ENCODE assay signal across 11 mouse cellular contexts in the genomic region with DNA sequence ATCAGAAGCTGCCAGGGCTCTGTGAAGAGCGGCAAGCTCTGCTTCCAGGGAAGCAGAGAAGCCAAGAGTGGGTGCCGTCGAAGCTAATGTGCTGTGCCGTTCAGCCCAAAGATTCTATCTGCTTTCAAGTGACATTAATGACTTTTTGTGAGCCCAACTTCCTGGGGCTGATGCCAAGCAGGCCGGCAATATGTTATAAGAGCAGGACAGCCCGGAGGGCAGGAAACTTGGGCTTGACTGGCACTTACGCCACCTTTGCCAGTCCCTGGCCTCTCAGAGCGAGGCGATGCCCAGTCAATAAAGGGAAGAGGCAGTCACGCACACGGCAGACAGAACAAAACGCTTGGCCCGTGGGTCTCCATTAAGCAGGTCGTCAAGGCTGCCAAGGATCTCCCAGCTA. TPM values are rescaled to one million over a fixed set of nuclear protein-coding genes. Genes with fewer than 3 reads are reported as not detected.
A peak's percentile ranks its signal among the peaks of the same experiment; 100 is the strongest.
DNase-seq lines count a peak whose midpoint lies in the region; ATAC-seq lines count a peak whose summit lies in the region.
"Had no signal": no experiment of that assay in that cellular context is flagged by ENCODE, and none has a peak within 500 bp of the region (broad histone marks: within the 10 kb centered on the region; RNA-seq: fewer than 3 reads in every experiment).

No protein-coding gene starts in this region.

- no peaks in the 10 kb centered on the region for H3K9me3 ChIP-seq in intestine, embryonic 14.5 days (ENCODE audit: control insufficient read depth, low read length)
- no peaks in the 10 kb centered on the region for H3K9me3 ChIP-seq in intestine, embryonic 15.5 days
- H3K9me3 ChIP-seq in embryonic facial prominence, embryonic 15.5 days (replicated peaks) = no peaks in the 10 kb centered on the region
- H3K9me3 ChIP-seq in limb, embryonic 10.5 days (replicated peaks) = no peaks in the 10 kb centered on the region
- H3K9me3 ChIP-seq in neural tube, embryonic 14.5 days (ENCODE audit: control insufficient read depth, low read length) = no peaks in the 10 kb centered on the region
- H3K9me3 ChIP-seq in midbrain, embryonic 13.5 days = no peaks in the 10 kb centered on the region
- H3K9me3 ChIP-seq: liver, embryonic 15.5 days had no signal

- no peak for ATAC-seq in intestine, embryonic 14.5 days (replicated peaks; ENCODE audit: low FRiP score, low TSS enrichment, low read depth)
- ATAC-seq in intestine, embryonic 15.5 days = no peak
- ATAC-seq in embryonic facial prominence, embryonic 15.5 days (ENCODE audit: insufficient number of reproducible peaks, low FRiP score, low TSS enrichment, low read depth) = no peak
- no peak for ATAC-seq in neural tube, embryonic 14.5 days (ENCODE audit: low read depth)
- no peak for ATAC-seq in midbrain, embryonic 13.5 days

- peak overlapping the region; percentile 44; the same call in 1 of the 2 replicates for H3K27ac ChIP-seq in intestine, embryonic 14.5 days (ENCODE audit: low read depth)
- no peak overlapping the region for H3K27ac ChIP-seq in intestine, embryonic 15.5 days
- peak overlapping the region; percentile 45; the same call in 1 of the 2 replicates for H3K27ac ChIP-seq in embryonic facial prominence, embryonic 15.5 days (replicated peaks)
- H3K27ac ChIP-seq in limb, embryonic 10.5 days = peak overlapping the region; percentile 77
- H3K27ac ChIP-seq in neural tube, embryonic 14.5 days (ENCODE audit: low read depth, low read length) = peak overlapping the region; percentile 39; the same call in 1 of the 2 replicates
- no peak overlapping the region for H3K27ac ChIP-seq in midbrain, embryonic 13.5 days
- H3K27ac ChIP-seq: gastrocnemius, adult 2 months; liver, embryonic 15.5 days had no signal

- H3K4me1 ChIP-seq in intestine, embryonic 14.5 days (replicated peaks; ENCODE audit: control insufficient read depth, insufficient read depth, low read length) = peaks cover 50% of the 10 kb centered on the region
- H3K4me1 ChIP-seq in intestine, embryonic 15.5 days (replicated peaks) = peaks cover 41% of the 10 kb centered on the region
- H3K4me1 ChIP-seq in embryonic facial prominence, embryonic 15.5 days = peaks cover 71% of the 10 kb centered on the region
- peaks cover 72% of the 10 kb centered on the region for H3K4me1 ChIP-seq in limb, embryonic 10.5 days
- H3K4me1 ChIP-seq in neural tube, embryonic 14.5 days (ENCODE audit: control insufficient read depth, insufficient read depth, low read length) = peaks cover 11% of the 10 kb centered on the region; the same call in 1 of the 2 replicates
- H3K4me1 ChIP-seq in midbrain, embryonic 13.5 days (replicated peaks) = peaks cover 54% of the 10 kb centered on the region

- H3K9ac ChIP-seq in intestine, embryonic 14.5 days (ENCODE audit: low read length) = no peak overlapping the region
- H3K9ac ChIP-seq in intestine, embryonic 15.5 days = no peak overlapping the region
- no peak overlapping the region for H3K9ac ChIP-seq in embryonic facial prominence, embryonic 15.5 days
- H3K9ac ChIP-seq in neural tube, embryonic 14.5 days (replicated peaks; ENCODE audit: low read depth, low read length) = no peak overlapping the region
- H3K9ac ChIP-seq in midbrain, embryonic 13.5 days (replicated peaks) = no peak overlapping the region
- H3K9ac ChIP-seq: liver, embryonic 15.5 days had no signal

- H3K36me3 ChIP-seq in intestine, embryonic 14.5 days (ENCODE audit: control insufficient read depth, insufficient read depth, low read length) = no peaks in the 10 kb centered on the region
- H3K36me3 ChIP-seq in intestine, embryonic 15.5 days = no peaks in the 10 kb centered on the region
- no peaks in the 10 kb centered on the region for H3K36me3 ChIP-seq in embryonic facial prominence, embryonic 15.5 days
- H3K36me3 ChIP-seq in limb, embryonic 10.5 days = no peaks in the 10 kb centered on the region
- no peaks in the 10 kb centered on the region for H3K36me3 ChIP-seq in neural tube, embryonic 14.5 days (ENCODE audit: control insufficient read depth, insufficient read depth, low read length)
- H3K36me3 ChIP-seq in midbrain, embryonic 13.5 days = no peaks in the 10 kb centered on the region
- H3K36me3 ChIP-seq: liver, embryonic 15.5 days had no signal

- 48% methylated on average over 14 of the region's 14 CpGs for WGBS in intestine, embryonic 14.5 days
- WGBS in intestine, embryonic 15.5 days = 45% methylated on average over 14 of the region's 14 CpGs
- 57% methylated on average over 14 of the region's 14 CpGs for WGBS in embryonic facial prominence, embryonic 15.5 days
- WGBS in limb, embryonic 10.5 days = 41% methylated on average over 14 of the region's 14 CpGs
- WGBS in neural tube, embryonic 14.5 days = 48% methylated on average over 14 of the region's 14 CpGs
- WGBS in midbrain, embryonic 13.5 days = 55% methylated on average over 14 of the region's 14 CpGs

- no peak for DNase-seq in intestine, embryonic 14.5 days (ENCODE audit: low spot score)
- no peak for DNase-seq in limb, embryonic 10.5 days (ENCODE audit: low spot score)
- no peak for DNase-seq in c-Kit-positive CD71-positive TER-119-positive erythroid progenitor cells, embryonic 14.5 days (ENCODE audit: low spot score)
- DNase-seq in cerebellum, adult 8-10 months = no peak
- DNase-seq: gastrocnemius, adult 2 months; right cerebral cortex, postnatal 4 days had no signal

- no peak overlapping the region for H3K4me3 ChIP-seq in intestine, embryonic 14.5 days (ENCODE audit: low read depth, low read length)
- no peak overlapping the region for H3K4me3 ChIP-seq in intestine, embryonic 15.5 days (replicated peaks)
- no peak overlapping the region for H3K4me3 ChIP-seq in embryonic facial prominence, embryonic 15.5 days (replicated peaks)
- H3K4me3 ChIP-seq in limb, embryonic 10.5 days = peak overlapping the region; percentile 8; the same call in 1 of the 2 replicates
- no peak overlapping the region for H3K4me3 ChIP-seq in neural tube, embryonic 14.5 days (ENCODE audit: low read depth, low read length)
- no peak overlapping the region for H3K4me3 ChIP-seq in midbrain, embryonic 13.5 days (replicated peaks)
- H3K4me3 ChIP-seq: gastrocnemius, adult 2 months; liver, embryonic 15.5 days had no signal

- no peak overlapping the region for H3K4me2 ChIP-seq in intestine, embryonic 14.5 days (ENCODE audit: low read length)
- no peak overlapping the region for H3K4me2 ChIP-seq in intestine, embryonic 15.5 days (replicated peaks)
- H3K4me2 ChIP-seq in embryonic facial prominence, embryonic 15.5 days (replicated peaks) = no peak overlapping the region
- no peak overlapping the region for H3K4me2 ChIP-seq in neural tube, embryonic 14.5 days (ENCODE audit: low read depth, low read length)
- H3K4me2 ChIP-seq in midbrain, embryonic 13.5 days (replicated peaks) = no peak overlapping the region
- H3K4me2 ChIP-seq: liver, embryonic 15.5 days had no signal

- H3K27me3 ChIP-seq in intestine, embryonic 14.5 days (replicated peaks; ENCODE audit: control insufficient read depth, insufficient read depth, low read length) = no peaks in the 10 kb centered on the region
- no peaks in the 10 kb centered on the region for H3K27me3 ChIP-seq in intestine, embryonic 15.5 days (replicated peaks)
- H3K27me3 ChIP-seq in embryonic facial prominence, embryonic 15.5 days = peaks cover 7% of the 10 kb centered on the region
- peaks cover 76% of the 10 kb centered on the region for H3K27me3 ChIP-seq in limb, embryonic 10.5 days (ENCODE audit: low read depth, poor library complexity, severe bottlenecking)
- no peaks in the 10 kb centered on the region for H3K27me3 ChIP-seq in neural tube, embryonic 14.5 days (ENCODE audit: control insufficient read depth, insufficient read depth, low read length)
- H3K27me3 ChIP-seq in midbrain, embryonic 13.5 days = peaks cover 13% of the 10 kb centered on the region

RNA-seq across cellular contexts. Expression of gene Grhl3, which starts 25.9 kb away (rescaled TPM):
- 7.1 and 9.2 TPM in 2 replicates for polyA plus RNA-seq in intestine, embryonic 14.5 days (2014; fragmentation: Nextera tagmentation; extraction: Ambion mirVana)
- 4.3 and 4.4 TPM in 2 replicates for polyA plus RNA-seq in intestine, embryonic 15.5 days (2015; fragmentation: Nextera tagmentation; extraction: Ambion mirVana)
- 26.8 and 35.5 TPM in 2 replicates for polyA plus RNA-seq in embryonic facial prominence, embryonic 15.5 days (2015; fragmentation: Nextera tagmentation; extraction: Ambion mirVana)
- 7.5 and 11.0 TPM in 2 replicates for polyA plus RNA-seq in limb, embryonic 10.5 days (2016; fragmentation: Nextera tagmentation; extraction: Ambion mirVana)
- polyA plus RNA-seq in neural tube, embryonic 14.5 days (2014; fragmentation: Nextera tagmentation; extraction: Ambion mirVana) = 0.99 and 1.0 TPM in 2 replicates
- 2.1 and 2.8 TPM in 2 replicates for polyA plus RNA-seq in midbrain, embryonic 13.5 days (2015; fragmentation: Nextera tagmentation; extraction: Ambion mirVana)

RNA-seq across cellular contexts. Expression of gene Nipal3, which starts 52.7 kb away (rescaled TPM):
- 4.3 and 6.7 TPM in 2 replicates for polyA plus RNA-seq in intestine, embryonic 14.5 days (2014; fragmentation: Nextera tagmentation; extraction: Ambion mirVana)
- polyA plus RNA-seq in intestine, embryonic 15.5 days (2015; fragmentation: Nextera tagmentation; extraction: Ambion mirVana) = 6.4 and 6.9 TPM in 2 replicates
- polyA plus RNA-seq in embryonic facial prominence, embryonic 15.5 days (2015; fragmentation: Nextera tagmentation; extraction: Ambion mirVana) = 2.5 and 2.9 TPM in 2 replicates
- 1.7 and 2.2 TPM in 2 replicates for polyA plus RNA-seq in limb, embryonic 10.5 days (2016; fragmentation: Nextera tagmentation; extraction: Ambion mirVana)
- polyA plus RNA-seq in neural tube, embryonic 14.5 days (2014; fragmentation: Nextera tagmentation; extraction: Ambion mirVana) = 4.8 and 14.9 TPM in 2 replicates
- 6.8 and 7.5 TPM in 2 replicates for polyA plus RNA-seq in midbrain, embryonic 13.5 days (2015; fragmentation: Nextera tagmentation; extraction: Ambion mirVana)

RNA-seq across cellular contexts. Expression of gene Stpg1, which starts 53.0 kb away (rescaled TPM):
- polyA plus RNA-seq in intestine, embryonic 14.5 days (2014; fragmentation: Nextera tagmentation; extraction: Ambion mirVana) = 0.19 and 0.42 TPM in 2 replicates
- 0.24 and 0.30 TPM in 2 replicates for polyA plus RNA-seq in intestine, embryonic 15.5 days (2015; fragmentation: Nextera tagmentation; extraction: Ambion mirVana)
- 0.87 and 1.9 TPM in 2 replicates for polyA plus RNA-seq in embryonic facial prominence, embryonic 15.5 days (2015; fragmentation: Nextera tagmentation; extraction: Ambion mirVana)
- 0.11 TPM in 1 of 2 replicates, not detected in the other for polyA plus RNA-seq in limb, embryonic 10.5 days (2016; fragmentation: Nextera tagmentation; extraction: Ambion mirVana)
- polyA plus RNA-seq in neural tube, embryonic 14.5 days (2014; fragmentation: Nextera tagmentation; extraction: Ambion mirVana) = 0.40 and 0.46 TPM in 2 replicates
- polyA plus RNA-seq in midbrain, embryonic 13.5 days (2015; fragmentation: Nextera tagmentation; extraction: Ambion mirVana) = 0.93 and 1.3 TPM in 2 replicates
- polyA plus RNA-seq: liver, embryonic 15.5 days had no signal

Comparison
In these comparisons a context has a peak if more than half of its experiments do, and no peak if none do; other contexts are left out.
1. H3K27ac ChIP-seq: peak in intestine, embryonic 14.5 days (single experiment), embryonic facial prominence, embryonic 15.5 days (single experiment), limb, embryonic 10.5 days (single experiment) and neural tube, embryonic 14.5 days (single experiment); none in intestine, embryonic 15.5 days (single experiment) and midbrain, embryonic 13.5 days (single experiment).